Mouse (Mus musculus) embryonic facial prominence, embryonic 14.5 days (tissue): ENCODE data around the gene Gatad2a. TPM values are rescaled to one million over a fixed set of nuclear protein-coding genes. Genes with fewer than 3 reads are reported as not detected.
A peak's percentile ranks its signal among the peaks of the same experiment; 100 is the strongest.

Experiments used
- ATAC-seq: fragments of 200-750 bp; cut with Nextera tagmentation; 2 replicates; pipeline ENCODE4 v1.8.0; 2017; ENCODE audit warnings: low read depth, moderate number of reproducible peaks, moderate TSS enrichment
- DNase-seq: peaks from one replicate; pipeline ENCODE4 v3.0.0-alpha.2; 2015; ENCODE audit warnings: low spot score
- H3K27ac ChIP-seq: fragments of 300-500 bp; sonication (generic); replicated peaks from 2 replicates; pipeline ENCODE4 v1.5.1; 2014; ENCODE audit warnings: low read depth, mild to moderate bottlenecking, low read length, moderate library complexity
- H3K27me3 ChIP-seq: fragments of 300-500 bp; sonication (generic); replicated peaks from 2 replicates; pipeline ENCODE4 v1.6.1; 2014; ENCODE audit warnings: low read length; ENCODE audit not compliant: control insufficient read depth, insufficient read depth
- H3K36me3 ChIP-seq: fragments of 300-500 bp; sonication (generic); 2 replicates; pipeline ENCODE4 v1.6.1; 2014; ENCODE audit warnings: low read length, mixed read lengths; ENCODE audit not compliant: control insufficient read depth, insufficient read depth
- H3K4me1 ChIP-seq: fragments of 300-500 bp; sonication (generic); 2 replicates; pipeline ENCODE4 v1.6.1; 2014; ENCODE audit warnings: antibody characterized with exemption, low read length; ENCODE audit not compliant: control insufficient read depth, insufficient read depth
- H3K4me2 ChIP-seq: fragments of 300-500 bp; sonication (generic); 2 replicates; pipeline ENCODE4 v1.6.1; 2014; ENCODE audit warnings: low read depth, mild to moderate bottlenecking, low read length, moderate library complexity, mixed read lengths
- H3K4me3 ChIP-seq: fragments of 300-500 bp; sonication (generic); 2 replicates; pipeline ENCODE4 v1.5.1; 2014; ENCODE audit warnings: low read depth, mild to moderate bottlenecking, low read length
- H3K9ac ChIP-seq: fragments of 300-500 bp; sonication (generic); 2 replicates; pipeline ENCODE4 v1.6.1; 2014; ENCODE audit warnings: low read depth, mild to moderate bottlenecking, low read length, moderate library complexity, mixed read lengths
- H3K9me3 ChIP-seq: fragments of 300-500 bp; sonication (generic); 2 replicates; pipeline ENCODE4 v1.6.1; 2016; ENCODE audit warnings: low read length; ENCODE audit not compliant: control insufficient read depth
- WGBS: fragments of 180-500 bp; shearing (Covaris S2); extraction: QIAGEN DNeasy Blood & Tissue Kit; methylation state at CpG from one replicate; pipeline ENCODE4 v1.1.7; 2014; 5-methylcytosine and 5-hydroxymethylcytosine counted together
- polyA plus RNA-seq: library from polyadenylated mRNA; unstranded; fragments of >200 nt; fragmentation: Nextera tagmentation; extraction: Ambion mirVana; gene quantifications from 2 replicates; pipeline ENCODE4 v1.2.1, GENCODE M21; 2014

Gatad2a gene
- polyA plus RNA-seq, 1 experiment from 2014 or later, result 50.4 TPM

- Histone ChIP-seq H3K27me3 (no peaks in the 10 kb centered on the region), H3K9ac (no peak overlapping the region), H3K4me2 (no peak overlapping the region), H3K9me3 (no peaks in the 10 kb centered on the region), H3K4me1 (peaks cover 15% of the 10 kb centered on the region; the same call in 1 of the 2 replicates), H3K36me3 (peaks cover 29% of the 10 kb centered on the region), H3K4me3 (no peak overlapping the region), H3K27ac (no peak overlapping the region)
- 91% methylated on average over 3 of the region's 3 CpGs for WGBS
- no peak for ATAC-seq
- no peak for DNase-seq
Measured at GRCm38 (mm10) chr8:69937466-69937865, 58.7 kb downstream of the Gatad2a start.

GRCm38 (mm10) chr8:69936050-69936794 is 60.0 kb downstream of the Gatad2a start:
- Histone ChIP-seq H3K4me2 (no peak overlapping the region), H3K36me3 (peaks cover 29% of the 10 kb centered on the region), H3K27ac (peak overlapping the region; percentile 78), H3K27me3 (no peaks in the 10 kb centered on the region), H3K4me1 (peaks cover 15% of the 10 kb centered on the region; the same call in 1 of the 2 replicates), H3K9me3 (no peaks in the 10 kb centered on the region), H3K4me3 (no peak overlapping the region), H3K9ac (peak overlapping the region; percentile 37; the same call in 1 of the 2 replicates)
- DNase-seq (peak; percentile 89), ATAC-seq (peak; percentile 80)
- WGBS, result 68% methylated on average over 7 of the region's 7 CpGs

- DNase-seq, result no peak
- WGBS, result 87% methylated on average over 3 of the region's 3 CpGs
- H3K36me3 ChIP-seq, result peaks cover 29% of the 10 kb centered on the region
- no peaks in the 10 kb centered on the region for H3K27me3 ChIP-seq
- H3K4me3 ChIP-seq, result no peak overlapping the region
- H3K27ac ChIP-seq, result 0 out of 2 replicates have a peak overlapping the region, but pooled peaks have one; percentile 8
- no peak overlapping the region for H3K9ac ChIP-seq
- peaks cover 15% of the 10 kb centered on the region; the same call in 1 of the 2 replicates for H3K4me1 ChIP-seq
- ATAC-seq, result no peak
- no peaks in the 10 kb centered on the region for H3K9me3 ChIP-seq
- H3K4me2 ChIP-seq, result no peak overlapping the region
Measured at GRCm38 (mm10) chr8:69935431-69935830, 60.8 kb downstream of the Gatad2a start.

GRCm38 (mm10) chr8:69934582-69934981 is 61.6 kb downstream of the Gatad2a start:
- Histone ChIP-seq H3K9ac (no peak overlapping the region), H3K27ac (no peak overlapping the region), H3K4me1 (peaks cover 8% of the 10 kb centered on the region; the same call in 1 of the 2 replicates), H3K4me2 (no peak overlapping the region), H3K36me3 (peaks cover 29% of the 10 kb centered on the region), H3K27me3 (no peaks in the 10 kb centered on the region), H3K4me3 (no peak overlapping the region), H3K9me3 (no peaks in the 10 kb centered on the region)
- no peak for ATAC-seq
- WGBS, result 85% methylated on average over 5 of the region's 5 CpGs
- no peak for DNase-seq

GRCm38 (mm10) chr8:69933811-69934210 is 62.4 kb downstream of the Gatad2a start:
- H3K4me3 ChIP-seq, result no peak overlapping the region
- H3K4me2 ChIP-seq, result no peak overlapping the region
- no peak for ATAC-seq
- peaks cover 29% of the 10 kb centered on the region for H3K36me3 ChIP-seq
- WGBS, result 63% methylated on average over 2 of the region's 2 CpGs
- H3K9ac ChIP-seq, result no peak overlapping the region
- no peak overlapping the region for H3K27ac ChIP-seq
- 0 out of 2 replicates have a peak, but pooled peaks cover 8% of the 10 kb centered on the region for H3K4me1 ChIP-seq
- no peak for DNase-seq
- no peaks in the 10 kb centered on the region for H3K9me3 ChIP-seq
- H3K27me3 ChIP-seq, result no peaks in the 10 kb centered on the region

- no peak for DNase-seq
- no peak for ATAC-seq
- Histone ChIP-seq H3K27me3 (no peaks in the 10 kb centered on the region), H3K9ac (no peak overlapping the region), H3K4me3 (no peak overlapping the region), H3K27ac (no peak overlapping the region), H3K4me1 (no peaks in the 10 kb centered on the region), H3K36me3 (peaks cover 11% of the 10 kb centered on the region; the same call in 1 of the 2 replicates), H3K9me3 (no peaks in the 10 kb centered on the region), H3K4me2 (no peak overlapping the region)
Measured at GRCm38 (mm10) chr8:69926901-69927300, 69.3 kb downstream of the Gatad2a start.

- peaks cover 11% of the 10 kb centered on the region; the same call in 1 of the 2 replicates for H3K36me3 ChIP-seq
- H3K9ac ChIP-seq, result no peak overlapping the region
- peaks cover 13% of the 10 kb centered on the region for H3K4me1 ChIP-seq
- H3K9me3 ChIP-seq, result no peaks in the 10 kb centered on the region
- DNase-seq (no peak), ATAC-seq (no peak)
- H3K27me3 ChIP-seq, result no peaks in the 10 kb centered on the region
- no peak overlapping the region for H3K4me3 ChIP-seq
- WGBS, result 77% methylated on average over 1 of the region's 1 CpGs
- H3K27ac ChIP-seq, result no peak overlapping the region
- no peak overlapping the region for H3K4me2 ChIP-seq
Measured at GRCm38 (mm10) chr8:69923986-69924385, 72.2 kb downstream of the Gatad2a start.

- H3K9me3 ChIP-seq, result no peaks in the 10 kb centered on the region
- DNase-seq (no peak), ATAC-seq (no peak)
- H3K27ac ChIP-seq, result peak overlapping the region; percentile 61
- H3K4me3 ChIP-seq, result no peak overlapping the region
- H3K36me3 ChIP-seq, result peaks cover 17% of the 10 kb centered on the region
- H3K4me2 ChIP-seq, result no peak overlapping the region
- H3K27me3 ChIP-seq, result no peaks in the 10 kb centered on the region
- WGBS, result 78% methylated on average over 2 of the region's 2 CpGs
- peaks cover 13% of the 10 kb centered on the region for H3K4me1 ChIP-seq
- H3K9ac ChIP-seq, result no peak overlapping the region
Measured at GRCm38 (mm10) chr8:69921141-69921540, 75.0 kb downstream of the Gatad2a start.
